Mouse (Mus musculus): ENCODE data around the gene Sf3b6.

DNA sequence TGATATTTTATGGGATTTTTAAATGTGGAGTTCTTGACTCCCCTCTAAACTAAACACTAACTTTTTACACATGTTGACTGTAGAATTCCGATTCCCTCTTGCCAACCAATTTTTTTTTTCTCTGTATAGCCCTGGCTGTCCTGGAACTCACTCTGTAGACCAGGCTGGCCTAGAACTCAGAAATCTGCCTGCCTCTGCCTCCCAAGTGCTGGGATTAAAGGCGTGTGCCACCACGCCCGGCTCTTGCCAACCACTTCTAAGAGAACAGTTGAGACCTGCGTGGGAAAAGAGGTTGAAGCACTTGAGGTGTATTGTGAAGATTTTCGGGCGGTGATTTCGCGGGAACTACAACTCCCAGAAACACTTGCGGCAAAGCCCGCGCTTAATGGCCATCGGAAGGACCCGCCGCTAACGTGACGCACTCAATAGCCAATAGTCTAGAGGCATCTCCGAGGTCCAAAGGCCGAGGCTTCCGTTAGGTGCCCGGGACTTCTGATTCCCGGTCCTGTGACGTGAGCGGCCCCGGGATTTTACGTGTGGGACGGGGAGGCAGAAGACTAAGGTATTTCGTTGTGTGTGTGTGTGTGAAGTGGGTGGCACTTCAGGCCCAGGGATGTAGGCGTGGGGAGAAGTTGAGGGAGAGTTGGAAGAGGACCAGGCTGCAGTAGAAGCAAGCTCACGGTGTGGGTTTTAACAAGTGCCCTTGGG lies 25.7 kb downstream of the Sf3b6 start, which contains the start of gene Wdcp:
- TF ChIP-seq CTCF (IDR thresholded peaks at IDR 0.05; ENCODE audit: low read depth, low read length) (no peak), EP300 (IDR thresholded peaks at IDR 0.05; ENCODE audit: insufficient read depth, low read depth, low read length) (no peak), POLR2A (IDR thresholded peaks at IDR 0.05; ENCODE audit: insufficient read depth, low read length) (peak; percentile 62)
